Mouse (Mus musculus) liver, postnatal 0 days (tissue): ENCODE results near the gene Atp8b5. TPM values are rescaled to one million over a fixed set of nuclear protein-coding genes. Genes with fewer than 3 reads are reported as not detected.
A peak's percentile ranks its signal among the peaks of the same experiment; 100 is the strongest.

Experiments used
- ATAC-seq: fragments of 200-750 bp; cut with Nextera tagmentation; 2 replicates; pipeline ENCODE4 v1.8.0; 2017; ENCODE audit warnings: mild to moderate bottlenecking, moderate library complexity
- DNase-seq: peaks from one replicate; pipeline ENCODE4 v3.0.0-alpha.2; 2016
- H3K27ac ChIP-seq: fragments of 300-500 bp; sonication (generic); 2 replicates; pipeline ENCODE4 v1.5.1; 2014; ENCODE audit warnings: antibody characterized with exemption, moderate library complexity, mild to moderate bottlenecking, low read depth
- H3K27me3 ChIP-seq: fragments of 300-500 bp; sonication (generic); 2 replicates; pipeline ENCODE4 v1.6.1; 2014; ENCODE audit warnings: low read length, control low read depth, mixed read lengths; ENCODE audit not compliant: insufficient read depth
- H3K36me3 ChIP-seq: fragments of 300-500 bp; sonication (generic); replicated peaks from 2 replicates; pipeline ENCODE4 v1.6.1; 2014; ENCODE audit warnings: mild to moderate bottlenecking, control low read depth, low read length, moderate library complexity, mixed read lengths; ENCODE audit not compliant: insufficient read depth
- H3K4me1 ChIP-seq: fragments of 300-500 bp; sonication (generic); 2 replicates; pipeline ENCODE4 v1.6.1; 2014; ENCODE audit warnings: antibody characterized with exemption, mild to moderate bottlenecking, control low read depth; ENCODE audit not compliant: insufficient read depth
- H3K4me2 ChIP-seq: fragments of 300-500 bp; sonication (generic); 2 replicates; pipeline ENCODE4 v1.6.1; 2014; ENCODE audit warnings: low read depth, mild to moderate bottlenecking, low read length, moderate library complexity, mixed read lengths
- H3K4me3 ChIP-seq: fragments of 300-500 bp; sonication (generic); 2 replicates; pipeline ENCODE4 v1.5.1; 2014; ENCODE audit warnings: low read depth, low read length
- H3K9ac ChIP-seq: fragments of 300-500 bp; sonication (generic); replicated peaks from 2 replicates; pipeline ENCODE4 v1.6.1; 2014; ENCODE audit warnings: mild to moderate bottlenecking, moderate library complexity
- H3K9me3 ChIP-seq: fragments of 300-500 bp; sonication (generic); 2 replicates; pipeline ENCODE4 v1.6.1; 2016; ENCODE audit warnings: mild to moderate bottlenecking, control low read depth, low read length, mixed read lengths
- CTCF ChIP-seq: sonication (generic); IDR thresholded peaks from 2 replicates; pipeline ENCODE4 v1.5.1; 2016; ENCODE audit warnings: antibody characterized with exemption, low read depth
- EP300 ChIP-seq: IDR thresholded peaks from 2 replicates; pipeline ENCODE4 v1.6.1; 2016; ENCODE audit warnings: antibody characterized with exemption, low read depth, mild to moderate bottlenecking
- WGBS: fragments of 180-500 bp; shearing (Covaris S2); extraction: QIAGEN DNeasy Blood & Tissue Kit; methylation state at CpG from one replicate; pipeline ENCODE4 v1.1.7; 2014; ENCODE audit not compliant: insufficient replicate concordance; 5-methylcytosine and 5-hydroxymethylcytosine counted together
- polyA plus RNA-seq: library from polyadenylated mRNA; unstranded; fragments of >200 nt; fragmentation: Nextera tagmentation; extraction: Ambion mirVana; gene quantifications from 2 replicates; pipeline ENCODE4 v1.2.1, GENCODE M21; 2015

Gene Atp8b5
- polyA plus RNA-seq, 1 experiment from 2014 or later, result 0.13 TPM

DNA sequence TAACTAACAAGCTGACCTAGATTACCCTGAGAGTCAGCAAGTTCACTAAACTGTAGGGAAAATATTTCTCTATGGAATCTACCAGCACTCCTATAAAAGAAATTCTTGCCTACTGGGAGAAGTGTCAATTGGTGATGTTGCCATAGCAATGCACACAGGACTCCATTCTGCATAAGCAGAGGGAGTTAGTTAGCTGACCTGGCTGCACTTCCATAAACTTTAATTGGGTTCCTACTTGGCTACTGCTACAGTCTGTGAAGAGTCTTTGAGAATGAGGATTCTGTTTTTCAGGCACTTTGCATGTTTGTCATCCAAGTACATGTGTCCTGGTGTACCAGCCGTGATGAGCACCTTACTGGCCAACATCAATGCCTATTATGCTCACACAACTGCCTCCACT is 26.2 kb upstream of the Atp8b5 start:
- Histone ChIP-seq H3K9ac (no peak overlapping the region), H3K4me3 (no peak overlapping the region), H3K27ac (no peak overlapping the region), H3K4me1 (no peaks in the 10 kb centered on the region), H3K4me2 (no peak overlapping the region), H3K36me3 (no peaks in the 10 kb centered on the region), H3K9me3 (no peaks in the 10 kb centered on the region), H3K27me3 (no peaks in the 10 kb centered on the region)
- DNase-seq, result no peak
- no peak for TF ChIP-seq EP300
- TF ChIP-seq CTCF, result no peak
- no peak for ATAC-seq
- 77% methylated on average over 1 of the region's 1 CpGs for WGBS

DNA sequence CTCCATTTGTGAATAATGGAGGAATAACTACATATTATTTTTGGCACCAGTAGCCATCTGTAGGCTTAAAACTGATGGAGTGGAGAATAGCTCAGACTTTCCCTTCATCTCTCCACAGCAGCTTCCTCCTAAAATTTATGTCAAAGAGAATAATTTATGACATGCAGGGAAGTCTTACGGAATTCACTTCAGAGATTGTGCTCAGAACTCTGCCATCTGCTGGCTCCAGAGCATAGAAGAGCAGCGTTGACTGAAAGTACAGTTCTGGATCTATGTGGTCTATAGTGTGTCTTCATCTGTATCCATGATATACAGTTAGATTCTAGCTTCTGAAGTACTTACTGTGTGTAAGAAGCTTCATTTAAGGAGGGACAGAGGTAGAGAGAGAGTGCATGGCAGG is 22.9 kb upstream of the Atp8b5 start:
- no peak overlapping the region for H3K4me2 ChIP-seq
- WGBS, result 47% methylated on average over 2 of the region's 2 CpGs
- H3K27me3 ChIP-seq, result no peaks in the 10 kb centered on the region
- ATAC-seq, result no peak
- no peak for DNase-seq
- no peaks in the 10 kb centered on the region for H3K9me3 ChIP-seq
- no peaks in the 10 kb centered on the region for H3K36me3 ChIP-seq
- H3K4me3 ChIP-seq, result no peak overlapping the region
- no peak overlapping the region for H3K9ac ChIP-seq
- H3K4me1 ChIP-seq, result no peaks in the 10 kb centered on the region
- H3K27ac ChIP-seq, result no peak overlapping the region
- TF ChIP-seq EP300 (no peak), CTCF (peak; percentile 28)

DNA sequence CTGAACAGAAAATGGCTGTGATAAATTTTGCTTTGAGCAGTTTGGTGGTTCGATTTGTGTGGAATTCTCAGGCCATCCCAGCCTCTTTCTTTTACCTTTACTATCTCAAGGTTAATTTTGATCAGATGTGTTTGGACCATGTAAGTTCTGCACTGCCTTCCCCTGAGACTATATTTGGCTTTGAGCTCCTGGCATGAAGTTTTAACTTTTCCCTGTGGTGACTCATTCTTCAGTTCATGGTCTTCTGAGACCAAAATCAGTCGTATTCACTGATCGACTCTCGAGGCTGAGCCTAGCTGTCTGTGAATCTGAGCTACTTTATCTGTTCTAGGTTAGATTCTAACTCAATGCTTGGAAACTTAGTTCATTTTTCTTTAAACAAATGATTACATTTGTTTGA is 21.2 kb upstream of the Atp8b5 start:
- ATAC-seq, result no peak
- WGBS, result 73% methylated on average over 4 of the region's 4 CpGs

DNA sequence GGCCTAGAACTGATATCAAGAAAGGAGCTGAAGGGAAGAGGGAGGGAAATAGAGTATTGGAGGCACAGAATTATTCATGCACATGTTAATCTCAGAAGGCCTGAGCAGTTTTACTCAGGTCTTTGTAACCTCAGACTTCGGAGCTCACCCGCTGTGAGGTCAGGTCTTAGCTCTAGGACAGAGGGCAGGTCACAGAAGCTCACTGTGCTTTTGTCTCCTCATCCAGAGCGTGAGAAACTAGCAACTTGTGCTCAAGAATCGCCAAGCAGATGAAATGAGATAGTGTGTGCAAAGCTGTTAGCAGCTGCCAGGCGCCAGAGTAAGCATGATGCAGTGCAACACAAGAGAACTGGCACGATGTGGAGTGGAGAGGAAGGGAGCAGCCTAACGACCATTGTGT is 18.9 kb upstream of the Atp8b5 start:
- DNase-seq, result no peak
- H3K4me1 ChIP-seq, result no peaks in the 10 kb centered on the region
- ATAC-seq, result no peak
- no peaks in the 10 kb centered on the region for H3K9me3 ChIP-seq
- no peak overlapping the region for H3K9ac ChIP-seq
- H3K27me3 ChIP-seq, result no peaks in the 10 kb centered on the region
- H3K4me3 ChIP-seq, result no peak overlapping the region
- WGBS, result 68% methylated on average over 7 of the region's 7 CpGs
- no peak overlapping the region for H3K4me2 ChIP-seq
- H3K36me3 ChIP-seq, result no peaks in the 10 kb centered on the region
- H3K27ac ChIP-seq, result no peak overlapping the region
- TF ChIP-seq EP300 (no peak), CTCF (no peak)

More for the DNA sequence above, 21.2 kb upstream of the Atp8b5 start:
- Histone ChIP-seq H3K27ac (no peak overlapping the region), H3K4me3 (no peak overlapping the region), H3K9me3 (no peaks in the 10 kb centered on the region), H3K27me3 (no peaks in the 10 kb centered on the region), H3K4me1 (no peaks in the 10 kb centered on the region), H3K36me3 (no peaks in the 10 kb centered on the region), H3K9ac (no peak overlapping the region), H3K4me2 (no peak overlapping the region)
- TF ChIP-seq CTCF, result no peak
- TF ChIP-seq EP300, result no peak
- no peak for DNase-seq

DNA sequence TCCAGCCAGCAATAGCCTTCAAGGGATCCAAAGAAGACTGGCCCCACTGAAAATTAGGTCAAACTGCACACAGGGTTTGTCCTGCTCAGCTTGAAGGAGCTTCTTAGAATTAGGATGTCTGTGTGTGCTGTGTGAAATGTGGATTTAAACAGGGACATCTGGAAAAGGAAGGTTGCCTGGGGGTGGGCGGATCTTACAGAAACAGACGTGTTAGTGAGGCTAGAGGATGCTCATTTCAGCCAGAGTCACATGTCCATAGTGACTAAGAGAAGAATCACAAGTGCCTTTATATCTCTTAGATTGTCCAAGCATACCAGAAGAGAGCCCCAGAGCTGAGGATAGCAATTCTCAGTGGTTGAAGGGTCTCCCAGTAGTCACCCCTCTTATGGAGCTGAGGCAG is 18.1 kb upstream of the Atp8b5 start:
- WGBS, result 69% methylated on average over 2 of the region's 2 CpGs
- H3K9me3 ChIP-seq, result no peaks in the 10 kb centered on the region
- no peaks in the 10 kb centered on the region for H3K36me3 ChIP-seq
- no peak overlapping the region for H3K4me3 ChIP-seq
- no peak overlapping the region for H3K27ac ChIP-seq
- no peak for ATAC-seq
- no peak overlapping the region for H3K4me2 ChIP-seq
- TF ChIP-seq EP300 (no peak), CTCF (no peak)
- no peaks in the 10 kb centered on the region for H3K4me1 ChIP-seq
- H3K27me3 ChIP-seq, result no peaks in the 10 kb centered on the region
- H3K9ac ChIP-seq, result no peak overlapping the region
- DNase-seq, result no peak

DNA sequence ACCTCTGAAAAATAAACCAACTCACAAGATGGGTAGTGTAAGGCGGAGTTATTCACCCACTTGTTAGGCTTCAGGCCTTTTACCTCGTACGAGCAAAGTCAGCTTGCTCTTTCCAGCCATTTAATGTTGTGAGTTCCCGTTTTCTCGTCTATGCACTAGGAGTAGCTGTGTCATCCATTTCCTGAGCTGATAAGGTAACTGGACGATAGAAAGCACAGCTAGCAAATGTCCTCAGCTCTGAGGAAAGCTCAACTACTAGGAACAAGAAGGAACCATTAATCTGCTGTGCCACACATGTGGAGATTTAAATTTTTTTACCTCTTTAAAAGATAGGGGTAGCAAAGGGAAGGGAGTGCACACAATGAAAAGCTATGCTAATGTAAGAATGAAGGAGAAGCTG is 15.7 kb upstream of the Atp8b5 start:
- no peak for TF ChIP-seq CTCF
- H3K9ac ChIP-seq, result no peak overlapping the region
- H3K4me3 ChIP-seq, result no peak overlapping the region
- ATAC-seq (no peak), DNase-seq (no peak)
- 37% methylated on average over 6 of the region's 6 CpGs for WGBS
- no peaks in the 10 kb centered on the region for H3K9me3 ChIP-seq
- no peak overlapping the region for H3K4me2 ChIP-seq
- H3K27ac ChIP-seq, result no peak overlapping the region
- H3K4me1 ChIP-seq, result no peaks in the 10 kb centered on the region
- H3K27me3 ChIP-seq, result no peaks in the 10 kb centered on the region
- no peaks in the 10 kb centered on the region for H3K36me3 ChIP-seq

DNA sequence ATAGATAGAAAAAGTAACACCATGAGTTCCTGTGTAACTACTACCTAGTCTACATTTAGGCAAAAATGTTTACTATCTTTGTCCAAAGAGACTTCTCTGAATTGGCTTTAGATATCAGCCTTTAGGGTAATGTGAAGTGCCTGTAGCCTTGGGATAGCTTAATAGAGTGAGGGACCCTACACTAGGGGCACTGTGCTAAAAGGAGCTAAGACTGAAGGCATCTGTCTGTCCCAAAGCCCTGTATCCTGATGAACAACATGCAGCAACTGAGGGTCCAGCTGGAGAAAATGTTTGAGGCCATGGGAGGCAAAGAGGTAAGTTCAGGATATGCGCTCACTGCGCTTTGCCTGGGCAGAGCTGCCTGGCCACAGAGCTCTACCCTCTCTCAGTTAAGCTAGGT is 9.9 kb upstream of the Atp8b5 start:
- DNase-seq, result no peak
- Histone ChIP-seq H3K4me2 (no peak overlapping the region), H3K9ac (no peak overlapping the region), H3K4me1 (no peaks in the 10 kb centered on the region), H3K4me3 (no peak overlapping the region), H3K9me3 (no peaks in the 10 kb centered on the region), H3K36me3 (no peaks in the 10 kb centered on the region), H3K27me3 (no peaks in the 10 kb centered on the region), H3K27ac (no peak overlapping the region)
- no peak for ATAC-seq
- 97% methylated on average over 2 of the region's 2 CpGs for WGBS
- TF ChIP-seq CTCF (no peak), EP300 (no peak)
